Mouse (Mus musculus): ENCODE measurements around the gene Pcdh9. TPM values are rescaled to one million over a fixed set of nuclear protein-coding genes. Genes with fewer than 3 reads are reported as not detected.

The Pcdh9 gene
- total and polyA plus RNA-seq, 3 experiments: 0.22 TPM; not detected in 2

DNA sequence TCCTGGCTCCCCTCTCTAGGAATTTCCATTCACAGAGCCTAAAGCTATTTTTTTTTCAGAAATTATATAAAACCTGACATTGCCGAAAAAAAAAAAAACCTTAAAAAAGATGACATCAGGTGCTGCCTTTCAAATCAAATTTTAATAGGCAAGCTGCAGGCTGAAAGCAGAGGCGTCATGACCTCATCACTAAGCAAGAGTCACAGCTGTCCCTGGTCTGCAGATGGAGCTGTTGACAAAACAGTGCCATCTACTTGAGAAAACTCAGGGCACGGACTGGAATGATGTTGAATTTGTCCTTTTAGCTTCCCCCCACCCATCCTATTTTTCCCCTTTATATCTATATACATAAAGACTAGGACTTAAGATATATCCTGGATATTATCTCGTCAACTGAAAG lies 509.3 kb downstream of the Pcdh9 start:
- TF ChIP-seq GATA2 (IDR thresholded peaks at IDR 0.05; ENCODE audit: borderline replicate concordance, low read depth, low read length) (no peak), CTCF (IDR thresholded peaks at IDR 0.05; ENCODE audit: low read depth, low read length) (no peak), GATA1 (IDR thresholded peaks at IDR 0.05; ENCODE audit: borderline replicate concordance, low read length) (no peak), TAL1 (conservative IDR thresholded peaks at IDR 0.05; ENCODE audit: low read depth, low read length) (no peak), POLR2AphosphoS5 (IDR thresholded peaks at IDR 0.05; ENCODE audit: insufficient replicate concordance, low read depth, low read length) (no peak)
- H3K36me3 ChIP-seq (replicated peaks): no peaks in the 10 kb centered on the region

DNA sequence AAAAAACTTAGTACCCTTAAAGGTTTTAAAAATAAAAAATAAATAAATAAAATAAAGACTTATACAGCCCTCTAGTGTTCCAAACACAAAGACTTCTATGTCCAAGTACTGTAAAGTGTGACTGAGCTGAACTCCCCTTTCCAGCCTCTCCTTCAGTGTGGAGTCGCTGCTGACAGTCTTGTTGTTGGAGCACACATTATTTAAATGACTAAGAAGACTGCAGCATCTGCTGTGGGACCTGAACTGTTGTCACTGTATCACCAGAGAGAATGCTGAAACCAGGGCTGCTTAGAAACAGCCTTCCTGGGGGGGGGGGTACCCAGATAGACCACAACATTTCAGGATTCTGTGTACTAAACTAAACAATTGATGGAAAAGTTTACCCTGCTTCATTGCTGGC lies 509.7 kb downstream of the Pcdh9 start:
- ATAC-seq (ENCODE audit: extremely low read depth, insufficient number of reproducible peaks, low FRiP score, poor library complexity, severe bottlenecking): no peak
- no peak for TF ChIP-seq GATA2 (IDR thresholded peaks at IDR 0.05; ENCODE audit: borderline replicate concordance, low read depth, low read length)
- no peak for TF ChIP-seq GATA1 (IDR thresholded peaks at IDR 0.05; ENCODE audit: borderline replicate concordance, low read length)
- TF ChIP-seq POLR2AphosphoS5 (IDR thresholded peaks at IDR 0.05; ENCODE audit: insufficient replicate concordance, low read depth, low read length): no peak
- no peak for TF ChIP-seq CTCF (IDR thresholded peaks at IDR 0.05; ENCODE audit: low read depth, low read length)
- TF ChIP-seq TAL1 (conservative IDR thresholded peaks at IDR 0.05; ENCODE audit: low read depth, low read length): no peak
- DNase-seq (ENCODE audit: low spot score): no peak
- Histone ChIP-seq H3K9me3 (replicated peaks) (peaks cover 12% of the 10 kb centered on the region), H3K27me3 (ENCODE audit: insufficient read depth, low read length) (no peaks in the 10 kb centered on the region), H3K4me3 (ENCODE audit: low read depth, low read length) (no peak overlapping the region), H3K36me3 (replicated peaks) (no peaks in the 10 kb centered on the region), H3K4me1 (ENCODE audit: insufficient read depth, low read depth, low read length) (no peaks in the 10 kb centered on the region)

More for the DNA sequence above, 509.3 kb downstream of the Pcdh9 start:
- Histone ChIP-seq H3K4me3 (ENCODE audit: low read depth, low read length) (no peak overlapping the region), H3K4me1 (ENCODE audit: insufficient read depth, low read depth, low read length) (no peaks in the 10 kb centered on the region), H3K27me3 (ENCODE audit: insufficient read depth, low read length) (no peaks in the 10 kb centered on the region), H3K9me3 (replicated peaks) (peaks cover 8% of the 10 kb centered on the region)
- no peak for DNase-seq (ENCODE audit: low spot score)
- no peak for ATAC-seq (ENCODE audit: extremely low read depth, insufficient number of reproducible peaks, low FRiP score, poor library complexity, severe bottlenecking)

DNA sequence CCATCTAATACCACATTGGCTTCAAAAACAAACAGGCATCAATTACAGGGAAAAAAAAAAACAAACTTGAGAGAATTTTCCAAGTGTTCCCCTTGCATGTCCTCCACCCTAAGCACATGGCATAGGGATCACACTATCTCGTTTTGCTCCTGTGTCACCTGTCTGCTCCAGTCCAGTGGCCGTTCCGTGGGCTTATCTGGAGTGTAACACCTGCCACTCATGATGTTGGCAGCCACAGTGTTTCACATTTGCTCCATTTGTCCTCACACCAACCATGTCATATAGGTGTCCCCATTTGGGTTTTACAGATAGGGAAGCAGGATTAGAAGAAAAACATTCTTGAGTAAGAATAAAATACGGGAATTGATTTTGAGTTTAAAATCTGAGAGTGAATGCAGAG lies 514.3 kb downstream of the Pcdh9 start:
- ATAC-seq (ENCODE audit: extremely low read depth, insufficient number of reproducible peaks, low FRiP score, poor library complexity, severe bottlenecking): no peak
- peaks cover 10% of the 10 kb centered on the region; the same call in 1 of the 2 replicates for H3K9me3 ChIP-seq (replicated peaks)
- no peak for DNase-seq (ENCODE audit: low spot score)
- H3K27me3 ChIP-seq (ENCODE audit: insufficient read depth, low read length): no peaks in the 10 kb centered on the region
- no peaks in the 10 kb centered on the region for H3K36me3 ChIP-seq (replicated peaks)
- no peak overlapping the region for H3K4me3 ChIP-seq (ENCODE audit: low read depth, low read length)
- no peaks in the 10 kb centered on the region for H3K4me1 ChIP-seq (ENCODE audit: insufficient read depth, low read depth, low read length)
- TF ChIP-seq GATA1 (IDR thresholded peaks at IDR 0.05; ENCODE audit: borderline replicate concordance, low read length) (no peak), TAL1 (conservative IDR thresholded peaks at IDR 0.05; ENCODE audit: low read depth, low read length) (no peak), POLR2AphosphoS5 (IDR thresholded peaks at IDR 0.05; ENCODE audit: insufficient replicate concordance, low read depth, low read length) (no peak), CTCF (IDR thresholded peaks at IDR 0.05; ENCODE audit: low read depth, low read length) (no peak), GATA2 (IDR thresholded peaks at IDR 0.05; ENCODE audit: borderline replicate concordance, low read depth, low read length) (no peak)

DNA sequence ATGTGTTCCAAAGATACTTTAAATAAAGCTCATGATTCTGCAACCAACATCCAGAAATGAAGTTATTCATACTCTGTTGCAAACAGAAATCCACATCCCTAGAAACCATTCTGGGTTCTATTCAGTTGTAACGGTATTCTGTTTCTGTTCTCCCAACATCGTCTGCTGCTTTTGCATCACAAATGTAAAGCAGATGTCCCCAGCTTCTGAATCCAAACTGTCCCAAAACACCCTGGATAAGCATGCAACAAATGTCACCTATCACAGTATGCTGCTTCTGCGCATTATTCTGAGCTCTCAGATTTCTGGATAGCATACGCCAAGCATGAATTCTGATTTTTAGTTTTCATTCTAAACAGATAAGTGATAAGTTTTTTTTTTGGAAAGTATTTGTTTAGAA lies 516.3 kb downstream of the Pcdh9 start:
- H3K27me3 ChIP-seq (ENCODE audit: insufficient read depth, low read length): no peaks in the 10 kb centered on the region
- no peaks in the 10 kb centered on the region for H3K36me3 ChIP-seq (replicated peaks)
- H3K9me3 ChIP-seq (replicated peaks): peaks cover 7% of the 10 kb centered on the region; the same call in 1 of the 2 replicates
- H3K4me1 ChIP-seq (ENCODE audit: insufficient read depth, low read depth, low read length): no peaks in the 10 kb centered on the region
- DNase-seq (ENCODE audit: low spot score): no peak
- no peak overlapping the region for H3K4me3 ChIP-seq (ENCODE audit: low read depth, low read length)
- TF ChIP-seq GATA2 (IDR thresholded peaks at IDR 0.05; ENCODE audit: borderline replicate concordance, low read depth, low read length): no peak
- no peak for TF ChIP-seq CTCF (IDR thresholded peaks at IDR 0.05; ENCODE audit: low read depth, low read length)
- no peak for TF ChIP-seq GATA1 (IDR thresholded peaks at IDR 0.05; ENCODE audit: borderline replicate concordance, low read length)
- no peak for TF ChIP-seq TAL1 (conservative IDR thresholded peaks at IDR 0.05; ENCODE audit: low read depth, low read length)
- TF ChIP-seq POLR2AphosphoS5 (IDR thresholded peaks at IDR 0.05; ENCODE audit: insufficient replicate concordance, low read depth, low read length): no peak
- ATAC-seq (ENCODE audit: extremely low read depth, insufficient number of reproducible peaks, low FRiP score, poor library complexity, severe bottlenecking): no peak

DNA sequence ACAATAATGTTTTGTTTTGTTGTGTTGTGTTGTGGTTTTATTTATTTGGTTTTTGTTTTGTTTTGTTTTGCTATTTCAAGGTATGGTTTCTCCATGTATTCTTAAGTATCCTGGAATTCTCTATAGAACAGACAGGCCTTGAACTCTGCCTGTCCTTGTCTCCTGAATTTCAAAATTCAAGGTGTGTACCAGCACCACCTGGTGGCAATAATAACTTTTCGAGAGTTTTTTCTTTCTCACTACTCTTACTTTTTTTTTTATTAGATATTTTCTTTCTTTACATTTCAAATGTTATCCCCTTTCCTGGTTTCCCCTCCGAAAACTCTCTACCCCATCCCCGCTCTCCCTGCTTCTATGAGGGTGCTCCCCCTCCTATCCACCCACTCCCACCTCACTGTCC lies 536.3 kb downstream of the Pcdh9 start:
- Histone ChIP-seq H3K27me3 (ENCODE audit: insufficient read depth, low read length) (no peaks in the 10 kb centered on the region), H3K36me3 (replicated peaks) (no peaks in the 10 kb centered on the region), H3K9me3 (replicated peaks) (peaks cover 7% of the 10 kb centered on the region), H3K4me1 (ENCODE audit: insufficient read depth, low read depth, low read length) (no peaks in the 10 kb centered on the region), H3K4me3 (ENCODE audit: low read depth, low read length) (no peak overlapping the region)
- ATAC-seq (ENCODE audit: extremely low read depth, insufficient number of reproducible peaks, low FRiP score, poor library complexity, severe bottlenecking) (no peak), DNase-seq (ENCODE audit: low spot score) (no peak)
- TF ChIP-seq POLR2AphosphoS5 (IDR thresholded peaks at IDR 0.05; ENCODE audit: insufficient replicate concordance, low read depth, low read length): no peak
- no peak for TF ChIP-seq CTCF (IDR thresholded peaks at IDR 0.05; ENCODE audit: low read depth, low read length)
- TF ChIP-seq TAL1 (conservative IDR thresholded peaks at IDR 0.05; ENCODE audit: low read depth, low read length): no peak
- no peak for TF ChIP-seq GATA1 (IDR thresholded peaks at IDR 0.05; ENCODE audit: borderline replicate concordance, low read length)
- TF ChIP-seq GATA2 (IDR thresholded peaks at IDR 0.05; ENCODE audit: borderline replicate concordance, low read depth, low read length): no peak

DNA sequence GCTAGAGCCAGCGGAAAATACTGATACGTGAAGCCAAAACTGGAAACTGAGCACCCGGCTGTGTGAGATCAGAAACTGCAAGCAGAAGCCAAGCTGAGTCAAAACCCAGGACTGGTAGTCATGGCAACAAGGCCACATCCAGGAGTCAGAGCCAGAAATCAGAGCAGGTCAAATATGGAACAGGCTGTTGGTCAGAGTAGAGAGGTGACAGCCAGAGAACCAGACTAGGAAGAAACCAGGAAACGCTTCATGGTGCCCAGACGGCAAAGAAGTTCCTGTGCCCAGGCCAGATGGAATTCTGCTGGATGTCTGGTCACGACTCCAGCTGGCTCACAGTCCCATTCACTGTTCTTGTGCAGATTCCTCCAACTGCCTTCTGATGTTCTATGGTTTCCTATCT lies 539.6 kb downstream of the Pcdh9 start:
- no peaks in the 10 kb centered on the region for H3K27me3 ChIP-seq (ENCODE audit: insufficient read depth, low read length)
- TF ChIP-seq TAL1 (conservative IDR thresholded peaks at IDR 0.05; ENCODE audit: low read depth, low read length) (no peak), GATA2 (IDR thresholded peaks at IDR 0.05; ENCODE audit: borderline replicate concordance, low read depth, low read length) (no peak), CTCF (IDR thresholded peaks at IDR 0.05; ENCODE audit: low read depth, low read length) (no peak), GATA1 (IDR thresholded peaks at IDR 0.05; ENCODE audit: borderline replicate concordance, low read length) (no peak), POLR2AphosphoS5 (IDR thresholded peaks at IDR 0.05; ENCODE audit: insufficient replicate concordance, low read depth, low read length) (no peak)
- no peak overlapping the region for H3K4me3 ChIP-seq (ENCODE audit: low read depth, low read length)
- H3K4me1 ChIP-seq (ENCODE audit: insufficient read depth, low read depth, low read length): no peaks in the 10 kb centered on the region
- DNase-seq (ENCODE audit: low spot score) (no peak), ATAC-seq (ENCODE audit: extremely low read depth, insufficient number of reproducible peaks, low FRiP score, poor library complexity, severe bottlenecking) (no peak)
- no peaks in the 10 kb centered on the region for H3K36me3 ChIP-seq (replicated peaks)
- H3K9me3 ChIP-seq (replicated peaks): peaks cover 7% of the 10 kb centered on the region

Measured in G1E (cell line).